Mouse (Mus musculus) forebrain, embryonic 13.5 days (tissue): ENCODE measurements around the gene Cemip2. TPM values are rescaled to one million over a fixed set of nuclear protein-coding genes. Genes with fewer than 3 reads are reported as not detected.

ENCODE experiments used
- ATAC-seq: fragments of 200-750 bp; cut with Nextera tagmentation; 2 replicates; pipeline ENCODE4 v1.8.0; 2017
- H3K27ac ChIP-seq: fragments of 300-500 bp; sonication (generic); 2 replicates; pipeline ENCODE4 v1.5.1; 2015; ENCODE audit warnings: inconsistent platforms, mild to moderate bottlenecking, moderate library complexity
- H3K27me3 ChIP-seq: fragments of 300-500 bp; sonication (generic); 2 replicates; pipeline ENCODE4 v1.6.1; 2015; ENCODE audit warnings: mild to moderate bottlenecking, inconsistent platforms
- H3K36me3 ChIP-seq: fragments of 300-500 bp; sonication (generic); 2 replicates; pipeline ENCODE4 v1.6.1; 2015; ENCODE audit warnings: mild to moderate bottlenecking, inconsistent platforms; ENCODE audit not compliant: poor library complexity, severe bottlenecking
- H3K4me1 ChIP-seq: fragments of 300-500 bp; sonication (generic); 2 replicates; pipeline ENCODE4 v1.6.1; 2015; ENCODE audit warnings: inconsistent platforms
- H3K4me2 ChIP-seq: fragments of 300-500 bp; sonication (generic); 2 replicates; pipeline ENCODE4 v1.6.1; 2015; ENCODE audit warnings: inconsistent platforms, mild to moderate bottlenecking, moderate library complexity
- H3K4me3 ChIP-seq: fragments of 300-500 bp; sonication (generic); 2 replicates; pipeline ENCODE4 v1.5.1; 2015; ENCODE audit warnings: mild to moderate bottlenecking, inconsistent platforms
- H3K9ac ChIP-seq: fragments of 300-500 bp; sonication (generic); 2 replicates; pipeline ENCODE4 v1.6.1; 2015; ENCODE audit warnings: mild to moderate bottlenecking, inconsistent platforms
- H3K9me3 ChIP-seq: fragments of 300-500 bp; sonication (generic); replicated peaks from 2 replicates; pipeline ENCODE4 v1.6.1; 2016; ENCODE audit warnings: inconsistent platforms
- WGBS: fragments of 180-500 bp; shearing (Covaris S2); methylation state at CpG from one replicate; pipeline ENCODE4 v1.1.7; 2015; 5-methylcytosine and 5-hydroxymethylcytosine counted together
- polyA plus RNA-seq: library from polyadenylated mRNA; unstranded; fragments of >200 nt; fragmentation: Nextera tagmentation; extraction: Ambion mirVana; gene quantifications from 2 replicates; pipeline ENCODE4 v1.2.1, GENCODE M21; 2015

Gene Cemip2
- polyA plus RNA-seq, 1 experiment from 2014 or later = 54.2 TPM

DNA sequence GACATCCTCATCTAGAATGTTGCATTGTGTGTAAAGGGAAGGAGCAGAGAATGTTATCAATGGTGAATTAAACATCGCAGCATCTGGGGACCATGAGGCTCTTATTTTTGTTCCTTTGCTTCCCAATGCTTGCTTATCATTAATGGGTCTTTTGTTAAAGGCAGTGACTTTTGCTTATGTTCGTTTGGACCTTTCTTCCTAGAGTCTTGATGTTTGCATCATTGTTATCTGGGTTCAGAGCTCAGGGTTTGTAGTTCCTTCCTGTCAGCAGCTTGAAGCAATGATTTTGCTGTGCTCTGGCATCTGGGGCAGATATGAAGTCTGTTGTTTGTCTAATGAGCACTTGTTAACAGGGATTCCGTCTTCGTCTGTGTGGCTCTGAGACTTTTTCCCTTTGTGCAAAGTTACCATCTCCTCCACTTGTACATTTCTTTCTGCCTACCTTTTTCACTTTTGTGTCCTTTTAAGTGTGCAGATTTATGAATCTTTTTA, 108.1 kb downstream of the Cemip2 start:
- no peak overlapping the region for H3K27ac ChIP-seq
- WGBS = 78% methylated on average over 4 of the region's 4 CpGs
- H3K27me3 ChIP-seq = no peaks in the 10 kb centered on the region
- ATAC-seq = no peak
- no peak overlapping the region for H3K9ac ChIP-seq
- no peaks in the 10 kb centered on the region for H3K36me3 ChIP-seq
- H3K4me3 ChIP-seq = no peak overlapping the region
- H3K4me1 ChIP-seq = peaks cover 19% of the 10 kb centered on the region
- H3K4me2 ChIP-seq = no peak overlapping the region
- no peaks in the 10 kb centered on the region for H3K9me3 ChIP-seq

DNA sequence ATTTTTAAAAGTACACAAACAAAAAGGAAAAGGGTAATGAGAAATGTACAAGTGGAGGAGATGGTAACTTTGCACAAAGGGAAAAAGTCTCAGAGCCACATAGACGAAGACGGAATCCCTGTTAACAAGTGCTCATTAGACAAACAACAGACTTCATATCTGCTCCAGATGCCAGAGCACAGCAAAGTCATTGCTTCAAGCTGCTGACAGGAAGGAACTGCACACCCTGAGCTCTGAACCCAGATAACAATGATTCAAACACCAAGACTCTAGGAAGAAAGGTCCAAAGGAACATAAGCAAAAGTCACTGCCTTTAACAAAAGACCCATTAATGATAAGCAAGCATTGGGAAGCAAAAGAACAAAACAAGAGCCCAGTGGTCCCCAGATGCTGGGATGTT, 112.6 kb downstream of the Cemip2 start:
- Histone ChIP-seq H3K4me1 (no peaks in the 10 kb centered on the region), H3K9me3 (no peaks in the 10 kb centered on the region), H3K27ac (no peak overlapping the region), H3K27me3 (no peaks in the 10 kb centered on the region), H3K4me2 (no peak overlapping the region), H3K36me3 (no peaks in the 10 kb centered on the region), H3K9ac (no peak overlapping the region), H3K4me3 (no peak overlapping the region)
- 92% methylated on average over 2 of the region's 2 CpGs for WGBS
- no peak for ATAC-seq

DNA sequence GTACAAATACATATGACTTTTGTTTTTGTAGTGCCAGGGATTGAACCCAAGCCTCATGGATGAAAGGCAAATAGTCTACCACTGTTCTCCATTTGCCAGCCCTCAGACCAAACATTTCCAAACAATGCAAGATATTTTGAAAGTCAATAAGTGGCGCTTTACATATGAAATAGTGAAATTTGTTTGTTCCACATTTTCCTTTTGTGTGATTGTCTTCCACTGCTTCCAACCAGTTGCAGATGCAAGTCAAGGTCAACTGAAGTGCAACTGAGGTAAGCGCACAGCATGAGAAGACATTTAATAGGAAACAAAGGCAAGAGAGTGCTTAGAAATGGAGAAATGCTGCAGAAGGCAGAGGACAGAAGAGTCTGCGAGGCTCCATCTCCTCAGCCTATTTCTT, 116.7 kb downstream of the Cemip2 start:
- no peaks in the 10 kb centered on the region for H3K27me3 ChIP-seq
- no peak for ATAC-seq
- H3K27ac ChIP-seq = no peak overlapping the region
- no peak overlapping the region for H3K4me3 ChIP-seq
- WGBS = 87% methylated on average over 3 of the region's 3 CpGs
- H3K9me3 ChIP-seq = no peaks in the 10 kb centered on the region
- no peak overlapping the region for H3K4me2 ChIP-seq
- no peaks in the 10 kb centered on the region for H3K4me1 ChIP-seq
- H3K9ac ChIP-seq = no peak overlapping the region
- no peaks in the 10 kb centered on the region for H3K36me3 ChIP-seq

DNA sequence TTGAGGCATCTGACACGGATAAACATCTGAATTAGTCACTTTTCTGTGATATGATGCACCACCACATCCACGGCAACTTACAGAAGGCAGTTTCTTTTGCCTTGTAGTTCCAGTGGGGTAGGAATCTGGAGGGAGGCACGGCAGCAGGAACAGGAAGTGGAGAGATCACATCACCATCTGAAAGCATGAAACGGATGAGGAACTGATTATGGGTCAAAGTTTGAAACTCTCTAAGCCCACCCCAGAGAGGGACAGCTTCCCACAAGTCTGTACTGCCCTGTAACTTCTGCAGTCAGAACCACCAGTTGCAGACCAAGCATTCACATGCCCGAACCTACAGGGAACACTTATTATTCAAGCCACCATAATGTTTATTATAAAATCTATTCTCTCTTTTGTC, 117.4 kb downstream of the Cemip2 start:
- 89% methylated on average over 5 of the region's 5 CpGs for WGBS
- H3K4me3 ChIP-seq = no peak overlapping the region
- no peaks in the 10 kb centered on the region for H3K27me3 ChIP-seq
- H3K4me2 ChIP-seq = no peak overlapping the region
- no peaks in the 10 kb centered on the region for H3K4me1 ChIP-seq
- H3K9ac ChIP-seq = no peak overlapping the region
- no peaks in the 10 kb centered on the region for H3K9me3 ChIP-seq
- H3K36me3 ChIP-seq = no peaks in the 10 kb centered on the region
- H3K27ac ChIP-seq = no peak overlapping the region
- ATAC-seq = no peak

DNA sequence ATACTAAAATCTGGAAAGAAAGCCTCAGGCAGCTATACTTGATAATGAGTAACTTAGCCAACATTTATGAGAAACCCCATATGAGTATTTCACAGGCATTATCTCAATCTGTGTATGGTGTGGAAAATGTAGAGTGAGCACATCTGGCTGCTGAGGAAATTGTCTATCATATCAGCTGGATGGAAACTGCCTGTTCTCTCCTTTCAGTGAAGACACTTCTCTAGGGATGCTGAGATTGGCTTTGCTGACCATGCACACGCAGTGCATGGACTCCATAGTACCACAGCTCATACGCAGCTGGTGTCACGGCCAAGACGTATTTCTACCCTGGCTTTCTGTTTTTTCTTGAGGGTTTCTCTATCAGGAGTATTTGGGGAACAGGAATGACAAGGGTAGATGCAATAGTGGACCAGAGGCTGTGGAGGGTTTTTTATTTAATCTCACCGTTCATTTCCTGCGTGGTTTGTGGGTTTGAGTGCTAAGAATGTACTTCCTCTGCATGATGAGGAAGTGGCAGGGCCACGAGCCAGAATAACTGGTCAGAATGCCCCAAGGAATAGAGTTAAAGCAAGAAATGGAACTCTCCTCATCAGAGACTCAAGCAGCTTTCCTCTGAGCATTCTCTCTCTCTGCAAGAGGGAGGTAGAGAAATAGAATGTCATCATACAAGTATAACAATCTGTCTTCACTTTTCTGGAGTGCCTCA, 119.1 kb downstream of the Cemip2 start:
- H3K36me3 ChIP-seq = no peaks in the 10 kb centered on the region
- no peaks in the 10 kb centered on the region for H3K9me3 ChIP-seq
- ATAC-seq = no peak
- H3K4me3 ChIP-seq = no peak overlapping the region
- no peaks in the 10 kb centered on the region for H3K27me3 ChIP-seq
- no peak overlapping the region for H3K4me2 ChIP-seq
- H3K4me1 ChIP-seq = no peaks in the 10 kb centered on the region
- 91% methylated on average over 7 of the region's 7 CpGs for WGBS
- no peak overlapping the region for H3K9ac ChIP-seq
- no peak overlapping the region for H3K27ac ChIP-seq

DNA sequence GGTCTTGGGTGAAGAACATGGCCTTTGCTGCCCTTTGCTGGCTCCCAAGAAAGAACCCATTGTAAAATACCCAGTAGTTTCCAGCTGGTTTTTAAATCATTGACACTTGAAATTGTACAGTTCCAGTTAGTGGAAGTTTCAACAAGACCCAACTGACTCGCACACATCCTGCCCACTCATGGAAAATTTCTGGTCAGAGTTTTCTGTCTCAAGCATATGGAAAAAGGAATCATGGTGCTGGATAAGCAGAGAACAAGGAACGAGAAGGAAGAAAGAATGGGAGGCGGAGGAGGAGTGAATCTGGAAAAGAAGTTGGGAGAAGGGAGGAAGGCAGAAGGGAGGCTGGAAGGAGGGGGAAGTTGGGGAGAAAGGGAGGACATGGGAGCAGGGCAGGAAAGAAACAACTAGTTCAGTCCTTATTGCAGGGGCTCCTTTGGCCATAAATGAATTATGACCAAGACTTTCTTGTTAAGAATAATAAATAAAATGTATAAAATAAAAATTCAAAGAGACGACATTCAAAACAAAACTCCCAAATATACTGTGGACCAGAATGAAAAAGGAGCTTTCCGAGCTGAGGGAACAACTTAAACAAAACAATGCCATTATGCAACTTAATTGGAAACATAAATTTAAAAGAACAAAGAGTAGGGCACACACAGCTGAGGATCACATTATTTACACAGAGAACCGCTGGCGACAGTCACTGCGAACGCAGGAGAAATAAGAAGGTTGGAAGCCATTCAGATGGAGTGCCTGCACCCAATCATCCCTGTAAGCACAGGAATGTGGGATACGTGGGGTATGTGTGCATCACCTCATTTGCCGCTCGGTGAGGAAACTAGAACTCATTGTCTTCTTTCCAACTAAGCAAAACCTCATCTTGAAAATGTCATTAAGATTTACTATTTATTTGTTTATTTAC, 120.1 kb downstream of the Cemip2 start:
- H3K27ac ChIP-seq = no peak overlapping the region
- no peaks in the 10 kb centered on the region for H3K27me3 ChIP-seq
- ATAC-seq = no peak
- WGBS = 82% methylated on average over 12 of the region's 12 CpGs
- no peak overlapping the region for H3K4me2 ChIP-seq
- H3K4me3 ChIP-seq = no peak overlapping the region
- H3K4me1 ChIP-seq = no peaks in the 10 kb centered on the region
- no peaks in the 10 kb centered on the region for H3K36me3 ChIP-seq
- H3K9ac ChIP-seq = no peak overlapping the region
- H3K9me3 ChIP-seq = no peaks in the 10 kb centered on the region

Other genes starting within 250 kb of the Cemip2 start
- 69.9 and 70.3 TPM in 2 replicates for gene 1110059E24Rik, start 125.4 kb upstream of the Cemip2 start, polyA plus RNA-seq
- 35.1 and 40.0 TPM in 2 replicates for gene Abhd17b, start 125.2 kb upstream of the Cemip2 start, polyA plus RNA-seq